Mouse (Mus musculus) midbrain, postnatal 0 days (tissue): Measurements from ENCODE around the gene Rhbdd2. TPM values are rescaled to one million over a fixed set of nuclear protein-coding genes. Genes with fewer than 3 reads are reported as not detected.

ENCODE experiments used
- ATAC-seq: fragments of 200-750 bp; cut with Nextera tagmentation; 2 replicates; pipeline ENCODE4 v1.8.0; 2017; ENCODE audit warnings: moderate number of reproducible peaks, mild to moderate bottlenecking, moderate TSS enrichment, moderate library complexity; ENCODE audit not compliant: low FRiP score
- DNase-seq: peaks from one replicate; pipeline ENCODE4 v3.0.0-alpha.2; 2015; ENCODE audit warnings: low spot score
- H3K27ac ChIP-seq: fragments of 300-500 bp; sonication (generic); 2 replicates; pipeline ENCODE4 v1.5.1; 2014; ENCODE audit warnings: low read depth, mild to moderate bottlenecking, low read length, mixed read lengths
- H3K27me3 ChIP-seq: fragments of 300-500 bp; sonication (generic); 2 replicates; pipeline ENCODE4 v1.6.1; 2014; ENCODE audit warnings: low read length, control low read depth, mixed read lengths; ENCODE audit not compliant: insufficient read depth
- H3K36me3 ChIP-seq: fragments of 300-500 bp; sonication (generic); 2 replicates; pipeline ENCODE4 v1.6.1; 2014; ENCODE audit warnings: low read length, control low read depth, mixed read lengths; ENCODE audit not compliant: insufficient read depth
- H3K4me1 ChIP-seq: fragments of 300-500 bp; sonication (generic); 2 replicates; pipeline ENCODE4 v1.6.1; 2014; ENCODE audit warnings: mild to moderate bottlenecking, control low read depth, antibody characterized with exemption, low read length, mixed read lengths; ENCODE audit not compliant: insufficient read depth
- H3K4me2 ChIP-seq: fragments of 300-500 bp; sonication (generic); 2 replicates; pipeline ENCODE4 v1.6.1; 2014; ENCODE audit warnings: low read depth, mild to moderate bottlenecking, low read length, mixed read lengths; ENCODE audit not compliant: poor library complexity, severe bottlenecking
- H3K4me3 ChIP-seq: fragments of 300-500 bp; sonication (generic); 2 replicates; pipeline ENCODE4 v1.5.1; 2014; ENCODE audit warnings: low read depth, mild to moderate bottlenecking, low read length, moderate library complexity
- H3K9ac ChIP-seq: fragments of 300-500 bp; sonication (generic); replicated peaks from 2 replicates; pipeline ENCODE4 v1.6.1; 2014; ENCODE audit warnings: mild to moderate bottlenecking, low read length, moderate library complexity, mixed read lengths; ENCODE audit not compliant: poor library complexity, severe bottlenecking
- H3K9me3 ChIP-seq: fragments of 300-500 bp; sonication (generic); 2 replicates; pipeline ENCODE4 v1.6.1; 2016; ENCODE audit warnings: low read length, control low read depth
- CTCF ChIP-seq: IDR thresholded peaks from 2 replicates; pipeline ENCODE4 v1.5.1; 2016; ENCODE audit warnings: antibody characterized with exemption, mild to moderate bottlenecking
- WGBS: fragments of 180-500 bp; shearing (Covaris S2); extraction: QIAGEN DNeasy Blood & Tissue Kit; methylation state at CpG from one replicate; pipeline ENCODE4 v1.1.7; 2014; 5-methylcytosine and 5-hydroxymethylcytosine counted together
- polyA plus RNA-seq: library from polyadenylated mRNA; unstranded; fragments of >200 nt; fragmentation: Nextera tagmentation; extraction: Ambion mirVana; gene quantifications from 2 replicates; pipeline ENCODE4 v1.2.1, GENCODE M21; 2015
- total RNA-seq: library from RNA; depleted of rRNA; stranded (reverse); fragments of >200 nt; gene quantifications from 2 replicates; pipeline ENCODE4 v1.2.3, GENCODE M21; 2014

The Rhbdd2 gene
- total and polyA plus RNA-seq, 2 experiments from 2014 or later, result 31.8 to 143 TPM

- no peak overlapping the region for H3K9ac ChIP-seq
These were observed 25.4 kb downstream of the Rhbdd2 start for GRCm38 (mm10) chr5:135657703-135658373.

DNA sequence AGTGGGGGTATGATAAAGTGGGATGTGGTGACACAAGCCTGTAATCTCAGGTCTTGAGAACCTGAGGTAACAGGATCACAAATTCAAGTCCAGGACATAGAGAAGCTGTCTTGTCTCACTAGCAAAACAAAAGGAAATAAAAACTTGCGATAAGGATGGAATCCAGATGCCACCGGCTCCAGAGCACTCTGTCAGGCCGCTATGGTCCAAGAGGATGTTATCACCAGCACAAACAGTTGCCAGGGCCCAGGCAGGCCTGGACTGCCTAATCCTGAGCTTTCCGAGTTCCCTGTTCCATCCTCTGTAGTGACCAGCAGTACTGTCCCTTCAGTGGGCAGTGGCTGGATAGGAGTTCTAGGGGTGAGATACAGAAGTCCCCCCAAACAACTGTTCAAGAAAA is 27.5 kb downstream of the Rhbdd2 start:
- TF ChIP-seq CTCF, result no peak
- H3K4me3 ChIP-seq, result no peak overlapping the region
- H3K27me3 ChIP-seq, result no peaks in the 10 kb centered on the region
- H3K27ac ChIP-seq, result no peak overlapping the region
- ATAC-seq (no peak), DNase-seq (no peak)
- no peak overlapping the region for H3K4me2 ChIP-seq
- H3K9ac ChIP-seq, result no peak overlapping the region
- H3K4me1 ChIP-seq, result no peaks in the 10 kb centered on the region
- H3K9me3 ChIP-seq, result no peaks in the 10 kb centered on the region
- H3K36me3 ChIP-seq, result no peaks in the 10 kb centered on the region
- WGBS, result 82% methylated on average over 4 of the region's 4 CpGs

More at GRCm38 (mm10) chr5:135657703-135658373, 25.4 kb downstream of the Rhbdd2 start:
- ATAC-seq (no peak), DNase-seq (no peak)
- Histone ChIP-seq H3K27ac (no peak overlapping the region), H3K4me1 (no peaks in the 10 kb centered on the region), H3K27me3 (no peaks in the 10 kb centered on the region), H3K9me3 (no peaks in the 10 kb centered on the region), H3K36me3 (no peaks in the 10 kb centered on the region), H3K4me3 (no peak overlapping the region), H3K4me2 (no peak overlapping the region)
- no peak for TF ChIP-seq CTCF
- 64% methylated on average over 17 of the region's 17 CpGs for WGBS

- Histone ChIP-seq H3K27me3 (no peaks in the 10 kb centered on the region), H3K4me1 (no peaks in the 10 kb centered on the region), H3K9ac (no peak overlapping the region), H3K27ac (no peak overlapping the region), H3K36me3 (no peaks in the 10 kb centered on the region), H3K4me2 (no peak overlapping the region), H3K9me3 (no peaks in the 10 kb centered on the region), H3K4me3 (no peak overlapping the region)
- DNase-seq, result no peak
- ATAC-seq, result no peak
- WGBS, result 88% methylated on average over 7 of the region's 7 CpGs
- no peak for TF ChIP-seq CTCF
These were observed 28.1 kb downstream of the Rhbdd2 start for GRCm38 (mm10) chr5:135660535-135660934.

GRCm38 (mm10) chr5:135666890-135667289 is 34.5 kb downstream of the Rhbdd2 start:
- whole genome bisulfite sequencing, result 87% methylated on average over 5 of the region's 5 CpGs
- DNase-seq (no peak), ATAC-seq (no peak)

GRCm38 (mm10) chr5:135668071-135668470 is 35.7 kb downstream of the Rhbdd2 start:
- H3K4me3 ChIP-seq, result no peak overlapping the region
- ATAC-seq (no peak), DNase-seq (no peak)
- 86% methylated on average over 7 of the region's 7 CpGs for WGBS
- no peak overlapping the region for H3K9ac ChIP-seq
- no peaks in the 10 kb centered on the region for H3K9me3 ChIP-seq
- H3K36me3 ChIP-seq, result no peaks in the 10 kb centered on the region
- H3K27me3 ChIP-seq, result no peaks in the 10 kb centered on the region
- H3K4me1 ChIP-seq, result no peaks in the 10 kb centered on the region
- no peak overlapping the region for H3K27ac ChIP-seq
- TF ChIP-seq CTCF, result no peak
- H3K4me2 ChIP-seq, result no peak overlapping the region

More at GRCm38 (mm10) chr5:135666890-135667289, 34.5 kb downstream of the Rhbdd2 start:
- Histone ChIP-seq H3K4me3 (no peak overlapping the region), H3K9ac (no peak overlapping the region), H3K27me3 (no peaks in the 10 kb centered on the region), H3K27ac (no peak overlapping the region), H3K4me2 (no peak overlapping the region), H3K4me1 (no peaks in the 10 kb centered on the region), H3K9me3 (no peaks in the 10 kb centered on the region), H3K36me3 (no peaks in the 10 kb centered on the region)
- no peak for TF ChIP-seq CTCF

- H3K9me3 ChIP-seq, result no peaks in the 10 kb centered on the region
- peaks cover 8% of the 10 kb centered on the region; the same call in 1 of the 2 replicates for H3K4me1 ChIP-seq
- H3K4me3 ChIP-seq, result no peak within 1 kb of the TSS
- no peak within 1 kb of the TSS for H3K27ac ChIP-seq
- 29% methylated on average over 9 of the region's 9 CpGs for WGBS
- TF ChIP-seq CTCF, result no peak
- H3K9ac ChIP-seq, result no peak within 1 kb of the TSS
- no peak within 1 kb of the TSS for H3K4me2 ChIP-seq
- no peaks in the 10 kb centered on the region for H3K36me3 ChIP-seq
- H3K27me3 ChIP-seq, result no peaks in the 10 kb centered on the region
- DNase-seq, result no peak
- ATAC-seq, result no peak
These were observed 37.4 kb downstream of the Rhbdd2 start, which contains the start of gene Por for GRCm38 (mm10) chr5:135669741-135670275. Por (plus strand) TSS chr5:135670033.
